22 mouse cellular contexts compared by ENCODE assay signal in the genomic region with DNA sequence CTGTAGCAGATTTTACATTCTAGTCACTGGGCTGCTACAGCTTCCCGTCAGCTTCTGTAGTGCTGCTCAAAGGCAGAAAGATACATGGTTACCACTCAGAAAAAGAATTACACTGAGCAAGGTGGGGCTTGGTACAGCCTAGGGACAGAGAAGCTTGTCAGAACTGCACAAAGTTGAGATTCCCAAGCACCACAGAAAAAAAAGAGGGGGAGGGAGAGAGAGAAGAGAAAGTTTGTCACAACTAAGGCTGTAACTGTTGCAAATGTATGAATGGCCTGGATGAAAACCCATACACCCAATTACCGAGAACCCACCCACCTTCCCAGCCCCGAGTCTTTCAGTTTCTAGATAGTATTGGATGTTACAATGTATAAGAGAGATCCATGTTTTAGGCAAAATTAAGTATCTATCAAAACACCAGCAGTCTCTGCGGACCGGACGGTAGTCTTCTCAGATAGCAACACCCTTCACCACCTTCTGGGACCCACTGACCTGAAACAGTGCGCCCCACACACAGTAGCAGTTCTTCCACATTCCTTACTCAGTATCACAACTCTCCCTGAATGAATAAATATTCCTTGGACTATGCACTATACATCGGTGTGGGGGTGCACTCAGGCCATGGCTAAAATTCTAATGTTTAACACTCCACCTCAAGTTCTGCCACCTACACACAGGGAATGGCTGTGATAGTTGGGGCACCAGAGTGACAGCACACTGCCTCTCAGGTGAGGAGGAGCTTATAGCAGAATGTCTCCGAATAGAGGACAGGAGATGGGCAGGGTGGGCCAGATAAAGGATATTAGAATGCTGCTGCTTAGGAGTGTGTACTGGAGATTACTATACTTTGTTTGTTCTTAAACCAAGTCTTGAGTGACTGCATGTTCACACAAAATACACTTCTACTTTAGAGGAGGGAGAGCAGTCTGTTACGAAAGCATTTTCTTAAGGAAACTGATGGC. TPM values are rescaled to one million over a fixed set of nuclear protein-coding genes. Genes with fewer than 3 reads are reported as not detected.
DNase-seq lines count a peak whose midpoint lies in the region; ATAC-seq lines count a peak whose summit lies in the region.
"Had no signal": no experiment of that assay in that cellular context is flagged by ENCODE, and none has a peak within 500 bp of the region (broad histone marks: within the 10 kb centered on the region; RNA-seq: fewer than 3 reads in every experiment).

No protein-coding gene starts in this region.

- peak; percentile 85 for DNase-seq in heart, adult 11 months
- no peak for DNase-seq in heart, postnatal 4 days
- no peak for DNase-seq in kidney, postnatal 36 days
- peak; percentile 28 for DNase-seq in adipocyte (ENCODE audit: low spot score)
- DNase-seq in cerebellum, postnatal 10 days = no peak
- DNase-seq in thymus, postnatal 4 days = no peak
- DNase-seq: adrenal gland, postnatal 10 days; cerebellum, adult 18-20 months; gastrocnemius, postnatal 25 days; kidney, adult 11 months; layer of hippocampus, postnatal 36 days; lung, postnatal 14 days; right cerebral cortex, postnatal 25 days had no signal

- peaks cover 20% of the 10 kb centered on the region for H3K4me1 ChIP-seq in kidney, embryonic 16.5 days (ENCODE audit: insufficient read depth, low read length)

- no peaks in the 10 kb centered on the region for H3K9me3 ChIP-seq in kidney, embryonic 16.5 days (ENCODE audit: low read length)
- H3K9me3 ChIP-seq: embryonic facial prominence, embryonic 15.5 days; forebrain, embryonic 10.5 days; limb, embryonic 15.5 days; midbrain, embryonic 12.5 days had no signal

- WGBS in kidney, embryonic 16.5 days = 46% methylated on average over 10 of the region's 10 CpGs

- H3K27ac ChIP-seq in kidney, embryonic 16.5 days (ENCODE audit: low read length) = no peak overlapping the region
- H3K27ac ChIP-seq: embryonic facial prominence, embryonic 15.5 days; forebrain, embryonic 10.5 days; hindbrain, postnatal 0 days; limb, embryonic 15.5 days; midbrain, embryonic 12.5 days had no signal

- no peak overlapping the region for H3K4me2 ChIP-seq in kidney, embryonic 16.5 days (replicated peaks; ENCODE audit: low read depth, low read length)
- H3K4me2 ChIP-seq: embryonic facial prominence, embryonic 15.5 days; heart, embryonic 12.5 days; limb, embryonic 15.5 days; midbrain, embryonic 12.5 days had no signal

- H3K9ac ChIP-seq in kidney, embryonic 16.5 days (replicated peaks; ENCODE audit: low read length) = no peak overlapping the region
- H3K9ac ChIP-seq: embryonic facial prominence, embryonic 15.5 days; heart, embryonic 12.5 days; limb, embryonic 15.5 days; midbrain, embryonic 12.5 days had no signal

- H3K36me3 ChIP-seq in kidney, embryonic 16.5 days (ENCODE audit: insufficient read depth, low read length) = no peaks in the 10 kb centered on the region
- H3K36me3 ChIP-seq: embryonic facial prominence, embryonic 15.5 days; heart, embryonic 12.5 days; midbrain, embryonic 12.5 days had no signal

- ATAC-seq in kidney, embryonic 16.5 days (ENCODE audit: low FRiP score, low TSS enrichment) = peak; percentile 35; the same call in 1 of the 2 replicates
- ATAC-seq in megakaryocyte progenitor cell, adult 5-6 weeks (replicated peaks; ENCODE audit: poor library complexity) = peak; percentile 76
- ATAC-seq: hindbrain, postnatal 0 days had no signal

- no peak overlapping the region for H3K4me3 ChIP-seq in kidney, embryonic 16.5 days (ENCODE audit: low read length)
- H3K4me3 ChIP-seq: embryonic facial prominence, embryonic 15.5 days; forebrain, embryonic 10.5 days; heart, embryonic 12.5 days; limb, embryonic 15.5 days; midbrain, embryonic 12.5 days had no signal

- H3K27me3 ChIP-seq in kidney, embryonic 16.5 days (ENCODE audit: insufficient read depth, low read length) = no peaks in the 10 kb centered on the region
- H3K27me3 ChIP-seq: CH12.LX; embryonic facial prominence, embryonic 15.5 days; heart, embryonic 12.5 days; limb, embryonic 15.5 days; midbrain, embryonic 12.5 days had no signal

RNA-seq across cellular contexts. Expression of a gene that starts 6.8 kb away (rescaled TPM):
- 10 to 100 TPM; 28.2 to 30.3 TPM for total RNA-seq in heart, postnatal 4 days (2021)
- polyA plus RNA-seq in kidney, embryonic 16.5 days (2015; fragmentation: Nextera tagmentation; extraction: Ambion mirVana) = 7.1 and 9.3 TPM in 2 replicates
- total RNA-seq in megakaryocyte progenitor cell, adult 5-6 weeks (2015) = 47.1 and 53.9 TPM in 2 replicates
- 25.5 and 35.5 TPM in 2 replicates for total RNA-seq in megakaryocyte progenitor cell, adult 5-6 weeks (2017)

RNA-seq across cellular contexts. Expression of a gene that starts 49.8 kb away (rescaled TPM):
- 10 to 100 TPM; 23.5 to 23.8 TPM for total RNA-seq in heart, postnatal 4 days (2021)
- 25.2 and 26.9 TPM in 2 replicates for polyA plus RNA-seq in kidney, embryonic 16.5 days (2015; fragmentation: Nextera tagmentation; extraction: Ambion mirVana)
- 13.6 and 21.3 TPM in 2 replicates for total RNA-seq in megakaryocyte progenitor cell, adult 5-6 weeks (2015)
- total RNA-seq in megakaryocyte progenitor cell, adult 5-6 weeks (2017) = 33.9 and 35.8 TPM in 2 replicates

RNA-seq across cellular contexts. Expression of a gene that starts 49.9 kb away (rescaled TPM):
- total RNA-seq in heart, postnatal 4 days (2021) = 10 to 100 TPM; 16.9 to 21.2 TPM
- polyA plus RNA-seq in kidney, embryonic 16.5 days (2015; fragmentation: Nextera tagmentation; extraction: Ambion mirVana) = 31.7 and 33.5 TPM in 2 replicates
- total RNA-seq in megakaryocyte progenitor cell, adult 5-6 weeks (2015) = 21.3 and 31.6 TPM in 2 replicates
- total RNA-seq in megakaryocyte progenitor cell, adult 5-6 weeks (2017) = 8.9 and 15.1 TPM in 2 replicates

Comparison
In these comparisons a context has a peak if more than half of its experiments do, and no peak if none do; other contexts are left out.
1. DNase-seq: peak in heart, adult 11 months (single experiment) and adipocyte (single experiment); none in heart, postnatal 4 days (single experiment), kidney, postnatal 36 days (0 of 2), cerebellum, postnatal 10 days (0 of 2) and thymus, postnatal 4 days (single experiment).